Mouse (Mus musculus): ENCODE results near the gene Nuak1. TPM values are rescaled to one million over a fixed set of nuclear protein-coding genes. Genes with fewer than 3 reads are reported as not detected.

Gene Nuak1
- total and polyA plus RNA-seq, 2 experiments from 2014 or later = 2.7 to 37.9 TPM

- DNase-seq (ENCODE audit: low spot score) = no peak
- no peak for ATAC-seq (ENCODE audit: low FRiP score)
- Histone ChIP-seq H3K36me3 (ENCODE audit: insufficient read depth, low read length) (no peaks in the 10 kb centered on the region), H3K9me3 (ENCODE audit: low read length) (no peaks in the 10 kb centered on the region), H3K9ac (replicated peaks; ENCODE audit: low read length, poor library complexity, severe bottlenecking) (no peak overlapping the region), H3K4me1 (ENCODE audit: insufficient read depth, low read length) (no peaks in the 10 kb centered on the region), H3K4me2 (ENCODE audit: low read depth, low read length, poor library complexity, severe bottlenecking) (no peak overlapping the region), H3K4me3 (ENCODE audit: low read depth, low read length) (no peak overlapping the region), H3K27me3 (ENCODE audit: insufficient read depth, low read length) (no peaks in the 10 kb centered on the region), H3K27ac (ENCODE audit: low read depth, low read length) (no peak overlapping the region)
- WGBS = 71% methylated on average over 4 of the region's 4 CpGs
- TF ChIP-seq CTCF (IDR thresholded peaks at IDR 0.05) = no peak
These were observed 25.1 kb upstream of the Nuak1 start for GRCm38 (mm10) chr10:84465511-84465910.

- 79% methylated on average over 8 of the region's 8 CpGs for WGBS
- Histone ChIP-seq H3K4me1 (ENCODE audit: insufficient read depth, low read length) (no peaks in the 10 kb centered on the region), H3K36me3 (ENCODE audit: insufficient read depth, low read length) (no peaks in the 10 kb centered on the region), H3K4me3 (ENCODE audit: low read depth, low read length) (no peak overlapping the region), H3K4me2 (ENCODE audit: low read depth, low read length, poor library complexity, severe bottlenecking) (no peak overlapping the region), H3K9ac (replicated peaks; ENCODE audit: low read length, poor library complexity, severe bottlenecking) (no peak overlapping the region), H3K27ac (ENCODE audit: low read depth, low read length) (no peak overlapping the region), H3K9me3 (ENCODE audit: low read length) (no peaks in the 10 kb centered on the region), H3K27me3 (ENCODE audit: insufficient read depth, low read length) (no peaks in the 10 kb centered on the region)
- TF ChIP-seq CTCF (IDR thresholded peaks at IDR 0.05) = no peak
- DNase-seq (ENCODE audit: low spot score) = no peak
- ATAC-seq (ENCODE audit: low FRiP score) = no peak
These were observed 20.2 kb upstream of the Nuak1 start for GRCm38 (mm10) chr10:84460420-84461101.

DNA sequence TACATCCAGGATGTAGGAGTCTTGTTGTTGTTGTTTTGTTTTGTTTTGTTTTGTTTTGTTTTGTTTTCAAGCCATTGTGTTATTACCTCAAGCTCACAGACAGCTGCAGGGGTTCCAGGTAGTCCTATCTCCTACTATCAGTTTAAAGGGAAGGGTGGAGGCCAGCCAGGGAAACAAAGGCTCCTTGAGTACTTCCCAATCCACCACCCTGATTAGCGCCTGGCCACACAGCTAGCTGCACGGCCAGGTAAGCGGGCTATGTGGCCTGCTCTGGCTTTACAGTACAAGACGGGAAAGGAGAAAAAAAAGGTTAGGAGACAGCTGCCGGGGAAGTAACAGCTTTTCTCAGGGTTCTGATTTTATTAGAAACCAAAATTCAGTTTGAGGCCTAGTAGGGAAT, 17.7 kb upstream of the Nuak1 start:
- DNase-seq (ENCODE audit: low spot score) (no peak), ATAC-seq (ENCODE audit: low FRiP score) (no peak)
- H3K4me1 ChIP-seq (ENCODE audit: insufficient read depth, low read length) = no peaks in the 10 kb centered on the region
- no peak overlapping the region for H3K4me3 ChIP-seq (ENCODE audit: low read depth, low read length)
- H3K27ac ChIP-seq (ENCODE audit: low read depth, low read length) = no peak overlapping the region
- H3K9ac ChIP-seq (replicated peaks; ENCODE audit: low read length, poor library complexity, severe bottlenecking) = no peak overlapping the region
- whole genome bisulfite sequencing = 76% methylated on average over 5 of the region's 5 CpGs
- TF ChIP-seq CTCF (IDR thresholded peaks at IDR 0.05) = no peak
- no peaks in the 10 kb centered on the region for H3K9me3 ChIP-seq (ENCODE audit: low read length)
- H3K4me2 ChIP-seq (ENCODE audit: low read depth, low read length, poor library complexity, severe bottlenecking) = no peak overlapping the region
- no peaks in the 10 kb centered on the region for H3K27me3 ChIP-seq (ENCODE audit: insufficient read depth, low read length)
- H3K36me3 ChIP-seq (ENCODE audit: insufficient read depth, low read length) = no peaks in the 10 kb centered on the region

DNA sequence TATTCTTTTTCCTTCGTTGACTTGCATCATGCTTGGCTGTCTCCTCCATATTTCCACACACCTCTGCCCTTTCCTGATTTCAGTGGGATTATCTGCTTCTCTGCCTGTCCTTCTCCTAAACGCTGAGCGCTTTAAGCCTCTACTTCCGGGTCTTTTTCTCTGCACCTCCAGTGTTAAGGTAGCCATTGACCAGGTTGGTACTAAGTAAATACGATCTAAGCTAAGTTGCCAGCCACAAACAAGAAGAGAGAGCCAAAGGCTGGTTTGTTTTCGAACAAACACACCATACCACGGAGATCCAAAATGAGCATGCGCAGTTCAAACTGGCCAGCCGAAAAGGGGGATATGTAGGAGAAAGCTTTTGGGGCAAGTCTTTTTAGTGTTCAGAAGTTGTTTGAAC, 17.1 kb upstream of the Nuak1 start:
- WGBS = 77% methylated on average over 9 of the region's 9 CpGs

DNA sequence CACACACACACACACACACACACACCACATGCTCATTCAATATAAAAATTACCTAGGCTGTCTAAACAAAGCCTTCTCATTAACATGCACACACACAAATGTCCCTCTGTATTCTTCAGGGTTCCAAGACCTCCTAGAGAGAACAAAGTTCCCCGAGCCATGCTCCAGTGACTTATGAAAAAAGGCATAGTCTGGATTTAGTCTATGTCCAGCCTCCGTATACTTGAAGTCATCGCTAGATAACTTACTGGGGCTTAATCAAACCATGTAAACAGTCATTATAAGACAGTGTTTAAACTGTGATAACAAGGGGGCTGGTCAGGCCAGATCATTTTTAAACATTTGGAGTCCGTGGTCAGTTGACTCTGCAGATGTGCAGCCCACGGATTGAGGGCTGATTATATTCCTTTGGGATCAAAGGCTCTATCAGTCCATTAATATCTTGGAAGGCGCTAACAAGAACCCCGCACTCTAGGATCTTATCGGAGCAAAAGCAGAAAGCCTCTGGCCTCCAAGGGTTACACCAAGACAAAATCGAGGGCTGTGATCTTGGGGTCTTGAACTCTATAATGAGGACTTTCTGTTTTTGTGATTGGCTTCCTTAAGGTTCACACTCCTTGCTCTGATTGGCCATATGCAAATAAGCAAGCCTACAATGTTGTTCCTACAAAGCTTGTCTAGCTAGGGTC, 16.4 kb upstream of the Nuak1 start:
- Histone ChIP-seq H3K4me1 (ENCODE audit: insufficient read depth, low read length) (no peaks in the 10 kb centered on the region), H3K4me2 (ENCODE audit: low read depth, low read length, poor library complexity, severe bottlenecking) (no peak overlapping the region), H3K9ac (replicated peaks; ENCODE audit: low read length, poor library complexity, severe bottlenecking) (no peak overlapping the region), H3K27ac (ENCODE audit: low read depth, low read length) (no peak overlapping the region), H3K4me3 (ENCODE audit: low read depth, low read length) (no peak overlapping the region), H3K9me3 (ENCODE audit: low read length) (no peaks in the 10 kb centered on the region), H3K36me3 (ENCODE audit: insufficient read depth, low read length) (no peaks in the 10 kb centered on the region), H3K27me3 (ENCODE audit: insufficient read depth, low read length) (no peaks in the 10 kb centered on the region)
- ATAC-seq (ENCODE audit: low FRiP score) (no peak), DNase-seq (ENCODE audit: low spot score) (no peak)
- no peak for TF ChIP-seq CTCF (IDR thresholded peaks at IDR 0.05)
- WGBS = 47% methylated on average over 9 of the region's 9 CpGs

More for the DNA sequence above, 17.1 kb upstream of the Nuak1 start:
- Histone ChIP-seq H3K4me2 (ENCODE audit: low read depth, low read length, poor library complexity, severe bottlenecking) (no peak overlapping the region), H3K27ac (ENCODE audit: low read depth, low read length) (no peak overlapping the region), H3K4me1 (ENCODE audit: insufficient read depth, low read length) (no peaks in the 10 kb centered on the region), H3K4me3 (ENCODE audit: low read depth, low read length) (no peak overlapping the region), H3K36me3 (ENCODE audit: insufficient read depth, low read length) (no peaks in the 10 kb centered on the region), H3K27me3 (ENCODE audit: insufficient read depth, low read length) (no peaks in the 10 kb centered on the region), H3K9ac (replicated peaks; ENCODE audit: low read length, poor library complexity, severe bottlenecking) (no peak overlapping the region), H3K9me3 (ENCODE audit: low read length) (no peaks in the 10 kb centered on the region)
- TF ChIP-seq CTCF (IDR thresholded peaks at IDR 0.05) = no peak
- ATAC-seq (ENCODE audit: low FRiP score) (no peak), DNase-seq (ENCODE audit: low spot score) (no peak)

DNA sequence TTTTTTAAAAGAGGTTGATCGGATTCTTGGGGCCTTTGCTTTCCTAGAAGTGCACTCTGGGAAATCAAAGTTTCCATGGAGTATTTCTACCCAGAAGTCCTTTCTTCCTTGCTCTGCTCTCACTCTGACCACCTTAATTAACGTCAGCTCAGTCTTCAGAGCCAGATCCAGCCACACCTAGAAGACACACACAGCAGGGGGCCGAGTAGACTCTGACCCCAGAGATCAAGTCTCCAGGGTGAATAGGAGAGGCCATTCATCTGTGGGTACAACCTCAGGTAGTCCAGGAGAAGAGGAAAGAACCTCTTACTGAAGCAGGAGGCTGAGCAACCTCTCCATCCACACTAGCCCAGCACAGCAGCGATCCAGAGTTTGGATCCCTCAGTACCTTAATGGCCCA, 11.5 kb upstream of the Nuak1 start:
- WGBS = 72% methylated on average over 4 of the region's 4 CpGs
- no peak overlapping the region for H3K9ac ChIP-seq (replicated peaks; ENCODE audit: low read length, poor library complexity, severe bottlenecking)
- H3K4me1 ChIP-seq (ENCODE audit: insufficient read depth, low read length) = no peaks in the 10 kb centered on the region
- H3K27ac ChIP-seq (ENCODE audit: low read depth, low read length) = no peak overlapping the region
- DNase-seq (ENCODE audit: low spot score) (no peak), ATAC-seq (ENCODE audit: low FRiP score) (no peak)
- H3K4me3 ChIP-seq (ENCODE audit: low read depth, low read length) = no peak overlapping the region
- no peaks in the 10 kb centered on the region for H3K9me3 ChIP-seq (ENCODE audit: low read length)
- no peaks in the 10 kb centered on the region for H3K36me3 ChIP-seq (ENCODE audit: insufficient read depth, low read length)
- H3K27me3 ChIP-seq (ENCODE audit: insufficient read depth, low read length) = no peaks in the 10 kb centered on the region
- no peak overlapping the region for H3K4me2 ChIP-seq (ENCODE audit: low read depth, low read length, poor library complexity, severe bottlenecking)
- TF ChIP-seq CTCF (IDR thresholded peaks at IDR 0.05) = no peak

Measured in midbrain, postnatal 0 days (tissue).